Mouse (Mus musculus) layer of hippocampus, adult 8-10 months (tissue): ENCODE measurements at regions not wholly inside any gene's neighbourhood (a gene's known extent, or its start where the extent isn't known, plus 50 kb on each side); places are given as distances from the start of the nearest gene placed in this dataset.

Experiments
- DNase-seq, 2 experiments: peaks; one replicate each; pipeline ENCODE4 v3.0.0; 2022; ENCODE audit warnings: low spot score in 2 of 2

GRCm38 (mm10) chr14:67626181-67626580 is 1617.2 kb upstream of the Gulo start:
- DNase-seq: no peak

DNA sequence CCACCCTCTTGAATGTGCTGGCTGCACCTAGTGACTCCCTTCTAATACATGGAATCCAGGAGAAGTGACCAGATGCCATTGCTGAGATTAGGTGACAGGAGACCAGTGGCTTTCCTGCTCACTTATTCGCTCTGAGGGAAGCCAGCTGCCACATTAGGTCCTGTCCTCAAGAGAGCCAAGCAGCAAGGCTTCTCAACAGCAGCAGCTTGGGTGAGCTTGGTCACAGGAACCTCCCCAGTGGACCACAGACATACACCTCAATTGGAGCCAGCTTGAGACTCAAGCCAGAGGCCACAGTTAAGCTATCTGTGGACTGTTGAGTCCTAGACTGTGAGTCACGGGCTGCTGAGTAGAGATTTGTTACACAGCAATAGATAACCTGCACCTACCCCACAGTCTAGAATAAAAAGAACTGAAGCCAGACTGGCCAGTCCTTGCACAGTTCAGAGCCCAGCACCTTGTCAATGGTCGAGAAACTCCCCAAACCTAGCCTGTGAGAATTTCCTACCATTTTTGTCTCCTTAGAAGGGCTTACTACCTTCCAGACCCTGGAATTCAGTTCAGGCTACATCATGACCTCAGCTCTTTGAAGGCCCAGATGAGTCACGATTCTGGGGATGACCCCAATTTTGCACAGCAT is 1615.0 kb upstream of the Gulo start:
- DNase-seq: no peak

GRCm38 (mm10) chr14:67622911-67623310 is 1613.9 kb upstream of the Gulo start:
- DNase-seq: no peak

- no peak for DNase-seq
Measured at GRCm38 (mm10) chr14:67621486-67621885, 1612.5 kb upstream of the Gulo start.

GRCm38 (mm10) chr14:67620854-67621476 is 1612.0 kb upstream of the Gulo start:
- peak; percentile 40 to 51 for DNase-seq

DNA sequence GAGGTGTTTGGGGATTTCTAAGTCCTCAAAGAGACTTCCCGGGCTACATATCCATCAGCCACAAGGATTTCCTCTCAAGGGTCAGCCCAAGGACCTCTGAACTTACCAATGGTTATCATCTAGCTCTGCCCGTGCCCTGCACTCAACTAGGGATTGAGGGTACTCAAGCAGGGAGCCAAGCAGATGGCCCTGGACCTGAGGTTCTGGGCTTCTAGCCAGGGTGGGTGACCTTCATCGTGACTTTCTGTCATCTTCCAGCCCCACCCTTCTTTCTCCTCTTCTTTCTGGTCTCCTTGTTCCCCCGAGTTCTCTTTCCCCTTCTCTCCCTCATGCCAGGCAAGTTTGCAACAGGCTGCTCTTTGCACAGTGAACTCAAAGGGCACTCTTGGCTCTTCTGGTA is 1610.6 kb upstream of the Gulo start:
- DNase-seq: no peak

GRCm38 (mm10) chr14:67614369-67614768 is 1605.4 kb upstream of the Gulo start:
- DNase-seq: no peak

DNA sequence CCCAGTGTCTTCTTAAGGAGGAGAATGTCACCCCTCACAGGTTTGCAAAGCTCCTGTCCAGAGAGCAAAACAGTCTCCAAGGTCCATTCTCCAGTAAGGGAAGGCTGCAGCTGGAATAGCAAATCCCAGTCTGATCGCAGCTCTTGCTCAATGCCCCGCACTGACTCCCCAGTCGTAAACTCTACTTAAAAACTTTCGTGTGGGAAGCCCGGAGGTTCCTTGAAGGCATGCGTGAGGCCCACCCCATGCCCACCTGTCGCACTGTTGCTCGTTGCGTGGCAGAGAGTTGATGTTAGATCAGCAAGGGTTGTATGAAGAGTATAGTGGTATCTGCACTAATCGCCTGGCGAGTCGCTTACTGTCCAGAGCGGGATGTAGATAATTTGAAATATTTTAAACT is 1604.7 kb upstream of the Gulo start:
- DNase-seq: no peak

DNA sequence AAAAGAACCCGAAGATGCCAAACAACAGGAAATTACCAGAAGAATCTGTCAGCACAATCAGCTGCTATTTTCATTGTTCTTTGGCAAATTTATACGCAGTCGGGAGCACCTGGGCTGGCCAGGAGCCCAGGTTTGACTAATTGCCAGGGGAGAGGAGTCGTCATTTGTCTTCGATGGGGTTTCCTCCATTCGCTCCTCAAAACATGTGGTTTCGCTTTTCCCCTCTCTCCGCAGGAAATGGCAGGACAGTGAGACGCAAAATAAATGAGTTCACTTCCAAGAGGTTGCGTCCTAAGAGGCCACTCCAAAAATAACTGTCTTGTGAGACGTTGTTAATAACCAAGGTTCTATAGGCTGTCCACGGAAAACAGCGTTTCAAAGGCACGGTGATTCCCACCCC is 1604.2 kb upstream of the Gulo start:
- DNase-seq: no peak

- DNase-seq: no peak
Measured at GRCm38 (mm10) chr14:67612471-67612870, 1603.5 kb upstream of the Gulo start.

- DNase-seq: no peak
Measured at GRCm38 (mm10) chr14:67608262-67608661, 1599.3 kb upstream of the Gulo start.

- DNase-seq: no peak
Measured at GRCm38 (mm10) chr14:67602960-67603359, 1594.0 kb upstream of the Gulo start.

GRCm38 (mm10) chr14:67599734-67600133 is 1590.7 kb upstream of the Gulo start:
- no peak for DNase-seq

GRCm38 (mm10) chr14:67588627-67589026 is 1579.6 kb upstream of the Gulo start:
- no peak for DNase-seq

GRCm38 (mm10) chr14:67584456-67585048 is 1575.5 kb upstream of the Gulo start:
- no peak for DNase-seq

DNA sequence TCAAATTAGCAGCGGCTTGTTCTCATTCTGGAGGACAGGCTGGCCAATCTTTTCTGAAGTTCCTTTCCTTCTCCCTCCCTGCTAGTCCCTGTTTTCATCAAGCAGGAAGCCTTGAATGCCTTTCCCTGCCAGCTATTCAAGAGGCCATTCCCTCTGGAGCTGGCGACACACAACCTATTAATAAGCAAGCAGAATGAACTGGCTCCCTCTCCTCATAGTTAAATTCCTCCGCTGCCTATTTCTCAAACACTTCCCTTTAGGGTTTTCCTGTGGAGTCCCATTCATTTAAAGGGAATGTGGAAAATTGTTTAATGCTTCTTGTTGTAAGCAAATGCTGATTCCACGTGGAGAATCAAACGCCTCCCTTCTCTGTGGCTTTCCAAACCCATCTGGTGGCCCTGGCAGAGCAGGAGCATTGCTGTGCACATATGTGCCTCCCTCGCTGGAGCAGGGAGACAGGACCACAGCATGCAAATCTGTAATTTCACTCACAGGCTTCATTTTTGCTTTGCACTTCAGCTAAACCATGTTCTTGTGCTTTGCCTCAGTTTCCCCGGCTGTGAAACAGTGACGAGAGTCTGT is 1573.3 kb upstream of the Gulo start:
- peak; percentile 50 to 55 for DNase-seq

DNA sequence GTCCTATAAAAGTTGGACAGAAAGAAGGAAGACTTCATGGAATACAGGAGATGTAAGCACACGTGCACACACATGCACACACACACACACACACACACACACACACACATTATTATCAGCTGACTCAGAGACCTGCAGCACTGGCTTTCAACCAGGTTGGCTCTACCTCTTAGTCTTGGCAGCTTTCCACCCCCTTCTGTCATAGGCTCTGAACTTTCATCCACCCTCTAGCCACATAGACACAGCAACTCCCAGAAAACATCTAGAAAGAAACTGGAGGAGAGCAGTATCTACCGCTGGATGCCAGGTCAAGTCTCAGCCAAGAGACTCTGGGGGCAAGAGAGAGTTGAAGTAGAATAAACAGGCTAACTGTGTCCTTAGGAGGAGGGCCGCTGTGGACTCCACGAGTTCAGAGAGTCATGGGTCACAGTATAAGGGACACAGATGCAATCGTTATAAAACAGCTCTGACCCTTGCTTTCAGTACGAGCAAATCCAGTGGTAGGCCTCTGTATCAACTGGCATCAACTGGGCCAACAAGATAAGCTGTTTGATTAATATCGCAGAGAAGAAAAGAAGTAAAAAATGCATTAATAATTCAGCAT is 1565.4 kb upstream of the Gulo start:
- DNase-seq: no peak

DNA sequence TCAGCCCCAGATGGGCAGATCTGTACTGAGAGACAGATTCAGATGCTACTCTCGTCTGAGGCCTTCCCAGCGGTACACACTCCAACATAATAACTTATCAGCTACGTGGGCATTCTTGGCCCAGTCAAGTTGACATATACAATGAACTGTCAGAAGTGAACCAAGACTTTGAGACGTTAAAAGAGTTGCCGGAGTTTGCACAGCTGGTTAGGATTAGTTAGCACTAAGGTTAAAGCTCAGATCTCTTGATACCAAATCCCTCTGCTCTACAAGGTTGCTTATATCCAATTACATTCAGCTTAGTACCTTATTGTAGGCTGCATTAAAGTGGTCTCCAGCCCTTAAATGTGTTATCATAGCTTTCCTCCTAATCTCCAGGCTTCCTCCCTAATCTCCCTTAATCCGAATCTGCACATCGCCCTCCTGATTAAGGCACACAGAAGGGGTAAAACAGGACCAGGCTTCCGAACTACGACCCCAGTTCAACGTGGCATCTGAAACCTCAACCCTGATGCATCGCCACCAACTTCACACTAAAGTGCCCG is 1564.5 kb upstream of the Gulo start:
- no peak for DNase-seq

DNA sequence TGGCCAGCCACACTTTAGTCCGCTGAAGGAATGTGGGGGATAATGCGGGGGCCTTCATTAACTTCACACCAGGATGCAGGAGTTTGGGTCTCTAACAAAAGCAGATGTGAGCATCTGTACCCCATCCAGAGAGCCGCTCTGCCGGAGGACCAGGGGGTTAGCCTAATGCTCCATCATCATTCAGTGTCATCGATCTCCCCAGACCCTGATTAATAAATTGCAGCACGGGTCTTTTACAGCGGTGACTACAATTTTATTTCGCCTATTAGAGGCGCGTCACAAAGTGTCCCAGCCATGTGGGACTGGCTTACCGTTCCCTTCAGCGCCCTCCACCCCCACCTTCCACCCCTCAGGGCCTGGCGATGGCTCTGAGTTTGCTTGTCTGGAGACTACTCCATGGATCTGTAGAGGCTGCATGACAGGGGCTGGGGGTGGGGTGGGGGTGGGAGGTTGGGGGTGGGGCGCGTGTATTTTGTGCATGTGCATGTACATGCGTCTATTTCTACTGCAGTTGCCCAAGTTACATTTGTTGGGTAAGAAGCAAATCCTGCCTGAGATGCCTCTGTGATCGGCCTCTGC is 1560.8 kb upstream of the Gulo start:
- no peak for DNase-seq

- DNase-seq: no peak
Measured at GRCm38 (mm10) chr14:67568896-67569743, 1560.1 kb upstream of the Gulo start.

GRCm38 (mm10) chr14:67554897-67555296 is 1545.9 kb upstream of the Gulo start:
- no peak for DNase-seq
